Mouse (Mus musculus): ENCODE data around the gene Pitpna. TPM values are rescaled to one million over a fixed set of nuclear protein-coding genes. Genes with fewer than 3 reads are reported as not detected.

Gene Pitpna
- polyA plus RNA-seq, 1 experiment, result 185 TPM

DNA sequence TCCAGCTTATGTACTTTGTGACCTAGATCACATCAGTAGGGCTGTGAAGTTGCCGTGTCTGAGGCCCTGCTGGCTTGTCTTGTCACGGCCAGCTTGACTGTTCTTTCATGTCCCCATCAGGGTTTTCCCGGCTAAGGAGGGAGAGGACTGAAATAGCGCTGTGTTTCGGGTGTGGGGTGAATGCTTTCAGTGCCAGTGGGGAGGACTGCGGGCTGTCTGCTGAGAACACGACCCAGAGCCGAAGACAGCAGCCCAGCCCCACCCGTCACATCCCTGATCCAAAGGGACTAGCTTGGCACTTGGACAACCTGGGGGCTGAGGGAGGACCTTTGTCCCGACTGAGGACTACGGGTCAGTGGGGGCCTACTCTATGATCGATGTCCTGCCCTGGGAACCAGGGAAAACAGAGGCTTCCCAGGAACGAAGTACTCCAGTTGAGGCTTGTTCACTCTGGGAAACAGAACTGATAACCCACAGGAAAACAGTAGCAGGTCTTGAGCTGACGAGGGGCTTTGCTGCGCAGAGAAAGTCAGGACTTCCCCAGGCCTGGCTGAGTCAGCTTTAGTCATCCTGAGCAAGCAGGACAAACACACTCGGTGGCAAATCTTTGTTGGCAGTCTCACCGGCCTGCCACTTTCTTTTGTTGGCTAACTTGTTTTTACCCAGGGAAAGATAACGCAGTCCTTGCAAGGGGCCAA lies 23.9 kb upstream of the Pitpna start:
- TF ChIP-seq CTCF (IDR thresholded peaks at IDR 0.05; ENCODE audit: extremely low read depth, insufficient read length, insufficient replicate concordance, low read depth, low read length) (no peak), POLR2A (IDR thresholded peaks at IDR 0.05; ENCODE audit: low read depth, low read length) (no peak)
- WGBS, result 49% methylated on average over 18 of the region's 18 CpGs
- peaks cover 69% of the 10 kb centered on the region for H3K36me3 ChIP-seq (ENCODE audit: control insufficient read depth, insufficient read depth, low read length)
- H3K27ac ChIP-seq (ENCODE audit: insufficient read depth, low read depth, low read length), result peak overlapping the region; percentile 63
- H3K27me3 ChIP-seq (ENCODE audit: control insufficient read depth, insufficient read depth, low read length), result no peaks in the 10 kb centered on the region
- no peak overlapping the region for H3K4me3 ChIP-seq (ENCODE audit: low read depth, low read length)
- H3K4me1 ChIP-seq (ENCODE audit: control insufficient read depth, insufficient read depth, insufficient read length, low read length), result peaks cover 66% of the 10 kb centered on the region

DNA sequence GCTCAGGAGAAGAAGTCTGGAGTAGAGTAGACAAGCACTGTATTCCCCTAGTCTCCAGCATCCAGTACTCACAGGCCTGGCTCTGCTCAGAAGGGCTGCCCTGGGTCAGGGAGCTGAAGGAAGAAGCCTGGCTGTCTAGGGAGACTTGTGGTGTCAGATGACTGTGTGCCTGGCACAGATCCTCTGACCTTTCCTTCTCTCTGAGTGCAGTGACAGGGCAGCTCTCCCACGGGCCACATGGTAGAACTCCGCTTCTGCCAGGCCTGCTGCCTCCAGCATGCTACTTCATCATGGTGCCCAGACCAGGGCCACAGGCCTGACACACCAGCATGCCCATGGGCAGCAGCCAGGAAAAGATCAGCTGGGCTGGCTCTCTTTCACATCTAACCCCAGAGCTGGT lies 22.0 kb upstream of the Pitpna start:
- WGBS, result 74% methylated on average over 2 of the region's 2 CpGs
- Histone ChIP-seq H3K36me3 (ENCODE audit: control insufficient read depth, insufficient read depth, low read length) (peaks cover 81% of the 10 kb centered on the region), H3K27me3 (ENCODE audit: control insufficient read depth, insufficient read depth, low read length) (no peaks in the 10 kb centered on the region), H3K4me1 (ENCODE audit: control insufficient read depth, insufficient read depth, insufficient read length, low read length) (peaks cover 68% of the 10 kb centered on the region), H3K4me3 (ENCODE audit: low read depth, low read length) (no peak overlapping the region), H3K27ac (ENCODE audit: insufficient read depth, low read depth, low read length) (peak overlapping the region; percentile 81)
- TF ChIP-seq POLR2A (IDR thresholded peaks at IDR 0.05; ENCODE audit: low read depth, low read length), result no peak
- no peak for TF ChIP-seq CTCF (IDR thresholded peaks at IDR 0.05; ENCODE audit: extremely low read depth, insufficient read length, insufficient replicate concordance, low read depth, low read length)

DNA sequence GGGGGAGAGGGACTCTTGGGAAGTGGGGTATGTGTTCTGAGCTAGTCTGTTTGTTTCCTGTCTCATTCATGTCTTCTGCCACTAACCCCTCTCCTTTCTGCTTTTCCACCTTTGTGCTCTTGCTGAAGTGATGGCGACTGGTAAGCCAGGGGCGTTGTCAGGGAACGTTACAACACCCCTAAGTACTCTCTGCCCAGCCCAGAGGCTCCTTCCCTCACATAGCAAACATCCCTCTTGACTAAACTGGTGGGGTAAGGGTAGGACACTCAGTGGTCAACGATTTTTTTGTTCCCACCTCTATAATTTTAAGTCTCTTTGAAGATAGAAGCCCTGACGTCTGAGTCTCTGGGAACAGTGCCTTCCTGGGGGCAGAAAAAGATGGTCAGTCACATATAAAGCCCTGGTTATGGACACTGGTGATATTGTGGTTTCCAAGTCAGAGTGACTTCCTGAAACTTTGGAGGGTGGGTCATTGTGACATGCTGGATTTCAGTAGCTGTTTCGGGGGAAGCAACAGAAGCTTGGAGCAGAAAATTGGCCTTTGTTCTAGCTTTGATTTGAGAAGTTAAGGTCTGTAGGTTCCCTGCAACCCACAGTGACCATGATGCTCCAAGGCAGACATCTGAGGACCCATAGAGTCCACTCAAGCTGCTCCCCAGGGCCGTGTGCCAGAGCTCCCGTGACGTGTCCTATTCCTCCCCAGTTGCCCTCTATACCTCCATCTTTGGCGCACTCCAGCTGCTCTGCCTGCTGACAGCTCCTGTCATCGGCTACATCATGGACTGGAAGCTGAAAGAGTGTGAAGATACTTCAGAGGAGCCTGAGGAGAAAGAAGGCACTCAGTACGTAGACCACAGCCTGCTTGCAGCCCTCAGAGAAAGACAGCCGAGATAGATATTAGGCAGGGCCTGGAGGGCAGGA lies 21.4 kb upstream of the Pitpna start:
- Histone ChIP-seq H3K27ac (ENCODE audit: insufficient read depth, low read depth, low read length) (peak overlapping the region; percentile 81), H3K4me1 (ENCODE audit: control insufficient read depth, insufficient read depth, insufficient read length, low read length) (peaks cover 67% of the 10 kb centered on the region), H3K4me3 (ENCODE audit: low read depth, low read length) (no peak overlapping the region), H3K27me3 (ENCODE audit: control insufficient read depth, insufficient read depth, low read length) (no peaks in the 10 kb centered on the region), H3K36me3 (ENCODE audit: control insufficient read depth, insufficient read depth, low read length) (peaks cover 81% of the 10 kb centered on the region)
- TF ChIP-seq CTCF (IDR thresholded peaks at IDR 0.05; ENCODE audit: extremely low read depth, insufficient read length, insufficient replicate concordance, low read depth, low read length) (no peak), POLR2A (IDR thresholded peaks at IDR 0.05; ENCODE audit: low read depth, low read length) (no peak; the same call in 1 of the 2 replicates)
- 55% methylated on average over 13 of the region's 13 CpGs for WGBS

DNA sequence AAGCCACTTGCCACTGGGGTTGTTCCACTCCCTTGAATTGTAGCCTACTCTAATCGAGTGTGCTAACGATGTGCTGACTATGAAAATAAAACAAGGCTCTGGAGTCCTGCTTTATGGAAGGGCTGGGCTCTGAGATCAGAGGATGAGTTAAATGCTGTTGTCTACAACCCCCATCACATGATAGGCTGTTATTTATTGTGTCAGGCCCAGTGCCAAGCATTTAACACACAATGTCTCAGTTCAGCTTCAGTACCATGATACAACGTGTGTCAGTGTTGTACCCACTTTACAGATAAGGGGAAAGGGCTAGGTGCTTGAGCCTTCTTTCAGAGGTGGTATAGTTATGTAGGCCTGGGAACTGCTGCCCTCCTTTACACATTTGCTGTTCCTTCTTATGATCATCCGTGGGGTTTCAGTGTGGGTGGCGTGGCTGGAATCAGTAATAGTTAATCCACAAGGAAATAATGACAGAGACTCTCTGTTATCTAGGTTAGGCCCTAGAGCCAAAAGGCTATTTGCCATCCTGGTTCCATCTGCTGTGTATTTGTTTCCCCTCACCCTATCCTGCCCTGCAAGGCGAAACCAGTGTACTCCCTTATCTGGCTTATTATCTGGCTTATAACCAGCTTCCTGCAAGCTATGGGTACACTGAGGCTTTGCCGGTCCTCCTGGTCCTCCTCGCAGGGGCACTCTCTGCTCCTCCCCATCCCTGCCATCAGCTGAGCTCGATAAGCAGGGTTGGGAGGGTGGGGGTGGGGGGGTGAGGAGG lies 20.4 kb upstream of the Pitpna start:
- H3K4me3 ChIP-seq (ENCODE audit: low read depth, low read length), result no peak overlapping the region
- H3K27me3 ChIP-seq (ENCODE audit: control insufficient read depth, insufficient read depth, low read length), result no peaks in the 10 kb centered on the region
- TF ChIP-seq CTCF (IDR thresholded peaks at IDR 0.05; ENCODE audit: extremely low read depth, insufficient read length, insufficient replicate concordance, low read depth, low read length) (no peak), POLR2A (IDR thresholded peaks at IDR 0.05; ENCODE audit: low read depth, low read length) (no peak)
- H3K27ac ChIP-seq (ENCODE audit: insufficient read depth, low read depth, low read length), result peak overlapping the region; percentile 83
- H3K4me1 ChIP-seq (ENCODE audit: control insufficient read depth, insufficient read depth, insufficient read length, low read length), result peaks cover 66% of the 10 kb centered on the region
- WGBS, result 22% methylated on average over 9 of the region's 9 CpGs
- H3K36me3 ChIP-seq (ENCODE audit: control insufficient read depth, insufficient read depth, low read length), result peaks cover 84% of the 10 kb centered on the region

DNA sequence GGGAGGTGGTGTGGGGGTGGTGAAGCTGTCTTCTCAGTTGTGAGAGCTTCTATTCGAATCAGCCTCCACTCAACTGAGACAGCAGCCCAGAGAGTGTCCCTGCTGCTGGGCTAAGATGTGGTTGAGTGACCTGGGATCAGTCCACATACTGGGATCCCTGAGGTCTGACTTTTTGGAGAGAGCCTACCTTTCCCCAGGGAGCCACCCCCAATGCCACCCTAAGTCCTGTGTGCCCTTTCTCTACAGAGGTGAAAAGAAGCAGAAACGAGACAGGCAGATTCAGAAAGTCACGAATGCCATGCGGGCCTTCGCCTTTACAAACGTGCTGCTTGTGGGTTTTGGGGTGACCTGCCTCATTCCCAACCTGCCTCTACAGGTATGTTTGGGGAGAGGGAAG lies 19.8 kb upstream of the Pitpna start:
- WGBS, result 58% methylated on average over 6 of the region's 6 CpGs
- H3K4me1 ChIP-seq (ENCODE audit: control insufficient read depth, insufficient read depth, insufficient read length, low read length), result peaks cover 66% of the 10 kb centered on the region
- TF ChIP-seq POLR2A (IDR thresholded peaks at IDR 0.05; ENCODE audit: low read depth, low read length), result no peak
- TF ChIP-seq CTCF (IDR thresholded peaks at IDR 0.05; ENCODE audit: extremely low read depth, insufficient read length, insufficient replicate concordance, low read depth, low read length), result no peak
- no peaks in the 10 kb centered on the region for H3K27me3 ChIP-seq (ENCODE audit: control insufficient read depth, insufficient read depth, low read length)
- peaks cover 82% of the 10 kb centered on the region for H3K36me3 ChIP-seq (ENCODE audit: control insufficient read depth, insufficient read depth, low read length)
- H3K27ac ChIP-seq (ENCODE audit: insufficient read depth, low read depth, low read length), result peak overlapping the region; percentile 91
- no peak overlapping the region for H3K4me3 ChIP-seq (ENCODE audit: low read depth, low read length)

DNA sequence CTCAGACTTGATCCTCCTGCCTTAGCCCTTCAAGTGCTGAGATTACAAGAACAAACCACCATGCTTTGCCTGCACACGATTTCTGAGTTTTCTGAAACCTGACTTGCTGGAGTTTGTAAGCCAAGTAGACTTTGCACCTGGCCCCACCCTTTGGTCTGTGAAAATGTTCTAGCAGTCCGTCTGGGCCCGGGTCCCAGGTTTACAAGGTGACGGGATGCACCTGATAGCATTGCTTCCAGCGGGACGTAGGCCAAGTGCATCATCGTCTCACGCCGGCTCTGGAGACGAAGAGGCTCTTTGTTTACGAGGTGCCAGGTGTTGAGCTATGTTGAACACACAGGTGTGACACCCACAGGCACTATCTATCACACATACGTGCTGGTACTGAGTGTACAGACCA lies 18.9 kb upstream of the Pitpna start:
- Histone ChIP-seq H3K4me1 (ENCODE audit: control insufficient read depth, insufficient read depth, insufficient read length, low read length) (peaks cover 59% of the 10 kb centered on the region), H3K27me3 (ENCODE audit: control insufficient read depth, insufficient read depth, low read length) (no peaks in the 10 kb centered on the region), H3K4me3 (ENCODE audit: low read depth, low read length) (no peak overlapping the region), H3K27ac (ENCODE audit: insufficient read depth, low read depth, low read length) (peak overlapping the region; percentile 91), H3K36me3 (ENCODE audit: control insufficient read depth, insufficient read depth, low read length) (peaks cover 78% of the 10 kb centered on the region)
- no peak for TF ChIP-seq CTCF (IDR thresholded peaks at IDR 0.05; ENCODE audit: extremely low read depth, insufficient read length, insufficient replicate concordance, low read depth, low read length)
- no peak for TF ChIP-seq POLR2A (IDR thresholded peaks at IDR 0.05; ENCODE audit: low read depth, low read length)
- WGBS, result 20% methylated on average over 12 of the region's 12 CpGs

All from small intestine, adult 2 months (tissue).